24 mouse cellular contexts compared by ENCODE assay signal in the genomic region with DNA sequence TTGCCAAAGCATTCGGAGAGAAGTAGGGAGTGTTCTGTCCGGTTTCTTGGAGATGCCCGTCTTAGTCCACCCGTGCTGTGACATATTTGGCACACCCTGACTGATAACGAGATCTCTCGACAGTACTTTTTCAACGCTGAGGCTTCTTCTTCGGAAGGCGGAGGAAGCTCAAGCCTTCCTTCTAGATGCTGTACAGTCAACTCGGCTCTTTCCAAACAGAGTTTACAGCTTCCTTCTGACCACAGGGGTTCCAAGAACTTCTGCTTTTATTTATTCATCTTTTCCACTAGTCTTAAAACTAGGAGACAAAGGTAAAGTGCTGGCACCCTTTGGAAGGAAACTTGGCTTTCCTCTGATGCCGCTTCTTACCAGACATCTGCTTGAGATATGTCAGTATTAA.
"Had no signal": no experiment of that assay in that cellular context is flagged by ENCODE, and none has a peak within 500 bp of the region (broad histone marks: within the 10 kb centered on the region; RNA-seq: fewer than 3 reads in every experiment).

No protein-coding gene starts in this region.

- DNase-seq: gastrocnemius, postnatal 10 days; gastrocnemius, postnatal 25 days; heart, adult 11 months; heart, adult 2 months; heart, postnatal 14 days; heart, postnatal 36 days; kidney, adult 18-20 months; kidney, adult 8-10 months; kidney, postnatal 10 days; kidney, postnatal 25 days; kidney, postnatal 4 days; liver had no signal

- H3K4me1 ChIP-seq: heart, embryonic 13.5 days; heart, embryonic 15.5 days; hindbrain, embryonic 13.5 days; hindbrain, embryonic 15.5 days; limb, embryonic 10.5 days; liver, embryonic 12.5 days had no signal

- H3K36me3 ChIP-seq: heart, embryonic 13.5 days; heart, embryonic 15.5 days; hindbrain, embryonic 13.5 days; hindbrain, embryonic 15.5 days; limb, embryonic 10.5 days; limb, embryonic 12.5 days; liver, embryonic 12.5 days had no signal

- H3K9ac ChIP-seq: heart, embryonic 13.5 days; heart, embryonic 15.5 days; hindbrain, embryonic 13.5 days; hindbrain, embryonic 15.5 days; limb, embryonic 12.5 days; liver, embryonic 12.5 days had no signal

- H3K4me2 ChIP-seq: heart, embryonic 11.5 days; heart, embryonic 13.5 days; heart, embryonic 15.5 days; hindbrain, embryonic 13.5 days; hindbrain, embryonic 15.5 days; limb, embryonic 12.5 days; liver, embryonic 12.5 days had no signal

- H3K9me3 ChIP-seq: heart, embryonic 13.5 days; heart, embryonic 15.5 days; hindbrain, embryonic 13.5 days; hindbrain, embryonic 15.5 days; limb, embryonic 10.5 days; limb, embryonic 12.5 days; liver, embryonic 12.5 days had no signal

- H3K27me3 ChIP-seq: heart, embryonic 13.5 days; heart, embryonic 15.5 days; hindbrain, embryonic 13.5 days; hindbrain, embryonic 15.5 days; limb, embryonic 12.5 days; liver, embryonic 12.5 days had no signal

- H3K27ac ChIP-seq: heart, adult 2 months; heart, embryonic 13.5 days; heart, embryonic 15.5 days; hindbrain, embryonic 13.5 days; hindbrain, embryonic 15.5 days; hindbrain, postnatal 0 days; layer of hippocampus, adult 2 months; left cerebral cortex, adult 2 months; limb, embryonic 10.5 days; limb, embryonic 12.5 days; liver, embryonic 12.5 days had no signal

- H3K4me3 ChIP-seq: heart, adult 2 months; heart, embryonic 13.5 days; heart, embryonic 15.5 days; hindbrain, embryonic 13.5 days; hindbrain, embryonic 15.5 days; layer of hippocampus, adult 2 months; left cerebral cortex, adult 2 months; limb, embryonic 10.5 days; limb, embryonic 12.5 days; liver, embryonic 12.5 days had no signal

- ATAC-seq: hindbrain, postnatal 0 days; intestine, postnatal 0 days; liver, embryonic 12.5 days had no signal
